Mouse (Mus musculus): Measurements from ENCODE around the gene Kndc1.

- TF ChIP-seq POLR2A (IDR thresholded peaks at IDR 0.05; ENCODE audit: borderline replicate concordance, insufficient read depth, low read length) (no peak), CTCF (IDR thresholded peaks at IDR 0.05; ENCODE audit: borderline replicate concordance, insufficient read depth, low read depth, low read length) (no peak)
Measured at GRCm38 (mm10) chr7:139850677-139851076, 43.8 kb upstream of the Kndc1 start.
